Mouse (Mus musculus): ENCODE measurements around the gene Cdk5rap3. TPM values are rescaled to one million over a fixed set of nuclear protein-coding genes. Genes with fewer than 3 reads are reported as not detected.
A peak's percentile ranks its signal among the peaks of the same experiment; 100 is the strongest.

The Cdk5rap3 gene
- polyA plus RNA-seq, 1 experiment from 2014 or later = 68.7 TPM

DNA sequence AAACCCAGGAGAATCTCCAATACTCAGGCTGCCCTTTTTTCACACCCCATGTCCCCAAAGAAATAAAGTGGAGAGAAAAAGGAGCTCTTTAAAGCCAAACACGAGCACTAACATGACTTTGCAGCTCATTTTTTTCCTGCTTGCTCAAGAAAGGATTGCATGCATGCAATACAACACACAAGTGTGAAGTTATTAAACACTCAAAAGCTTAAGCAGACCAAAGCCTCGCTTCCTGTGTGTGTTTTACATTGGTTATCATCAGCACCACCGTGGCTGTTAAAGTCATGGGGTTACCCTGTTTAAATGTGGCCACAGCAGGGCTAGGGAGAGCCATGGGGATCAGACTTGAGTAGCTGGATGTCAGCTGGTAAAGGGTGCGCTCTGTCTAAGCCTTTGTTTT is 39.2 kb downstream of the Cdk5rap3 start:
- H3K9ac ChIP-seq (replicated peaks; ENCODE audit: low read depth, low read length) = no peak overlapping the region
- no peaks in the 10 kb centered on the region for H3K9me3 ChIP-seq (ENCODE audit: control insufficient read depth, low read depth, low read length)
- H3K27ac ChIP-seq (ENCODE audit: low read length) = peak overlapping the region; percentile 72; the same call in 1 of the 2 replicates
- H3K27me3 ChIP-seq (ENCODE audit: control insufficient read depth, insufficient read depth, low read length) = no peaks in the 10 kb centered on the region
- H3K36me3 ChIP-seq (ENCODE audit: control insufficient read depth, insufficient read depth, low read length) = no peaks in the 10 kb centered on the region
- H3K4me1 ChIP-seq (ENCODE audit: control insufficient read depth, insufficient read depth, low read length) = peaks cover 32% of the 10 kb centered on the region
- WGBS = 42% methylated on average over 4 of the region's 4 CpGs
- H3K4me2 ChIP-seq (replicated peaks; ENCODE audit: low read depth, low read length) = peak overlapping the region; percentile 61; the same call in 1 of the 2 replicates
- no peak for ATAC-seq (ENCODE audit: insufficient number of reproducible peaks, insufficient read depth, low FRiP score, low read depth)
- no peak overlapping the region for H3K4me3 ChIP-seq (ENCODE audit: low read depth, low read length)

DNA sequence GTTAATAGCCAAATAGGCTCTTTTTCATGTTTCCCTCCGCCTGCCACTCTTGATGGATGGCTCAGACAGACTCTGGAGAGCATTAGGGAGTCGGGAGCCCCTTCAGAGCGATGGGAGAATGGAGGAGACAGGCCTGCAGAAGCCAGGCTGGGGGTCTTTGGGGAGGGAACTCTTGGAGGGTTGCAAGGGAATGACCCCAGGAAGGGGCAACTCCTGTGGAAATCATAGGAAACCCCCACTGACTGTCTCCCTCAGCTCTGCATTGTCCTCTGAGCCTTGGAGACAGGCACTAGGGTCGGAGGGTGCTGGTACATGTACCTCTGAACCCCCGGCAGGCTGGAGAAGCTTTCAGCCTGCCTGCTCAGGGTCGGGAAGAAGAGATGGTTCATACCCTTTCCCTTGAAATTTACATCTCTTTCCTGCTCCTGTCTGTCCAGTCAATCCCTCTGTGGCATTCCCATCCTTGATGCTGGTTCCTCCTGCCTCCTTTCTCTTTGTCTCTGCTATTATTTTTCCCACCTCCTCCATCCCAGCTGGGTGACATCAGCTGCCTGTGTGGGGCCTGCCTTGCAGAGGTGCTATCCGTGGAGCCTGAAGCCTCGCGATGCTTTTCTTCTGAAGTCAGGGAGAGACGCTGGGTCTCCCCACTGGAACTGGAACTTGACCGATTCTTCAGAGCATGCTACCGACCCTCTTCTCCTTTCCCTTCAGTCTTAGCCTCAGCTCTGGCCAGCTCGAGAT is 39.8 kb downstream of the Cdk5rap3 start:
- WGBS = 8% methylated on average over 13 of the region's 13 CpGs

GRCm38 (mm10) chr11:96875745-96876144 is 40.6 kb downstream of the Cdk5rap3 start:
- Histone ChIP-seq H3K27me3 (ENCODE audit: control insufficient read depth, insufficient read depth, low read length) (no peaks in the 10 kb centered on the region), H3K9ac (replicated peaks; ENCODE audit: low read depth, low read length) (no peak overlapping the region), H3K4me2 (replicated peaks; ENCODE audit: low read depth, low read length) (peak overlapping the region; percentile 61), H3K27ac (ENCODE audit: low read length) (peak overlapping the region; percentile 72; the same call in 1 of the 2 replicates), H3K4me3 (ENCODE audit: low read depth, low read length) (peak overlapping the region; percentile 23; the same call in 1 of the 2 replicates), H3K4me1 (ENCODE audit: control insufficient read depth, insufficient read depth, low read length) (peaks cover 32% of the 10 kb centered on the region), H3K36me3 (ENCODE audit: control insufficient read depth, insufficient read depth, low read length) (no peaks in the 10 kb centered on the region), H3K9me3 (ENCODE audit: control insufficient read depth, low read depth, low read length) (no peaks in the 10 kb centered on the region)
- under 1% methylated on average over 35 of the region's 35 CpGs for WGBS
- ATAC-seq (ENCODE audit: insufficient number of reproducible peaks, insufficient read depth, low FRiP score, low read depth) = peak; percentile 84; the same call in 1 of the 2 replicates

More for the DNA sequence above, 39.8 kb downstream of the Cdk5rap3 start:
- no peaks in the 10 kb centered on the region for H3K9me3 ChIP-seq (ENCODE audit: control insufficient read depth, low read depth, low read length)
- ATAC-seq (ENCODE audit: insufficient number of reproducible peaks, insufficient read depth, low FRiP score, low read depth) = peak; percentile 39; the same call in 1 of the 2 replicates
- peak overlapping the region; percentile 23; the same call in 1 of the 2 replicates for H3K4me3 ChIP-seq (ENCODE audit: low read depth, low read length)
- peaks cover 32% of the 10 kb centered on the region for H3K4me1 ChIP-seq (ENCODE audit: control insufficient read depth, insufficient read depth, low read length)
- peak overlapping the region; percentile 61 for H3K4me2 ChIP-seq (replicated peaks; ENCODE audit: low read depth, low read length)
- peak overlapping the region; percentile 72 for H3K27ac ChIP-seq (ENCODE audit: low read length)
- no peaks in the 10 kb centered on the region for H3K27me3 ChIP-seq (ENCODE audit: control insufficient read depth, insufficient read depth, low read length)
- H3K9ac ChIP-seq (replicated peaks; ENCODE audit: low read depth, low read length) = no peak overlapping the region
- H3K36me3 ChIP-seq (ENCODE audit: control insufficient read depth, insufficient read depth, low read length) = no peaks in the 10 kb centered on the region

GRCm38 (mm10) chr11:96875270-96875669 is 41.0 kb downstream of the Cdk5rap3 start:
- ATAC-seq (ENCODE audit: insufficient number of reproducible peaks, insufficient read depth, low FRiP score, low read depth) = peak; percentile 10; the same call in 1 of the 2 replicates
- 27% methylated on average over 4 of the region's 4 CpGs for WGBS
- no peaks in the 10 kb centered on the region for H3K9me3 ChIP-seq (ENCODE audit: control insufficient read depth, low read depth, low read length)
- H3K27ac ChIP-seq (ENCODE audit: low read length) = peak overlapping the region; percentile 45; the same call in 1 of the 2 replicates
- H3K4me1 ChIP-seq (ENCODE audit: control insufficient read depth, insufficient read depth, low read length) = peaks cover 32% of the 10 kb centered on the region
- peak overlapping the region; percentile 61 for H3K4me2 ChIP-seq (replicated peaks; ENCODE audit: low read depth, low read length)
- no peaks in the 10 kb centered on the region for H3K27me3 ChIP-seq (ENCODE audit: control insufficient read depth, insufficient read depth, low read length)
- no peaks in the 10 kb centered on the region for H3K36me3 ChIP-seq (ENCODE audit: control insufficient read depth, insufficient read depth, low read length)
- H3K4me3 ChIP-seq (ENCODE audit: low read depth, low read length) = peak overlapping the region; percentile 23; the same call in 1 of the 2 replicates
- no peak overlapping the region for H3K9ac ChIP-seq (replicated peaks; ENCODE audit: low read depth, low read length)

- H3K9ac ChIP-seq (replicated peaks; ENCODE audit: low read depth, low read length) = no peak overlapping the region
- H3K4me2 ChIP-seq (replicated peaks; ENCODE audit: low read depth, low read length) = no peak overlapping the region
- no peaks in the 10 kb centered on the region for H3K36me3 ChIP-seq (ENCODE audit: control insufficient read depth, insufficient read depth, low read length)
- H3K27ac ChIP-seq (ENCODE audit: low read length) = peak overlapping the region; percentile 27; the same call in 1 of the 2 replicates
- H3K4me3 ChIP-seq (ENCODE audit: low read depth, low read length) = no peak overlapping the region
- H3K9me3 ChIP-seq (ENCODE audit: control insufficient read depth, low read depth, low read length) = no peaks in the 10 kb centered on the region
- ATAC-seq (ENCODE audit: insufficient number of reproducible peaks, insufficient read depth, low FRiP score, low read depth) = no peak
- WGBS = 36% methylated on average over 11 of the region's 11 CpGs
- H3K27me3 ChIP-seq (ENCODE audit: control insufficient read depth, insufficient read depth, low read length) = no peaks in the 10 kb centered on the region
- H3K4me1 ChIP-seq (ENCODE audit: control insufficient read depth, insufficient read depth, low read length) = peaks cover 32% of the 10 kb centered on the region
Measured at GRCm38 (mm10) chr11:96873601-96874140, 42.6 kb downstream of the Cdk5rap3 start.

DNA sequence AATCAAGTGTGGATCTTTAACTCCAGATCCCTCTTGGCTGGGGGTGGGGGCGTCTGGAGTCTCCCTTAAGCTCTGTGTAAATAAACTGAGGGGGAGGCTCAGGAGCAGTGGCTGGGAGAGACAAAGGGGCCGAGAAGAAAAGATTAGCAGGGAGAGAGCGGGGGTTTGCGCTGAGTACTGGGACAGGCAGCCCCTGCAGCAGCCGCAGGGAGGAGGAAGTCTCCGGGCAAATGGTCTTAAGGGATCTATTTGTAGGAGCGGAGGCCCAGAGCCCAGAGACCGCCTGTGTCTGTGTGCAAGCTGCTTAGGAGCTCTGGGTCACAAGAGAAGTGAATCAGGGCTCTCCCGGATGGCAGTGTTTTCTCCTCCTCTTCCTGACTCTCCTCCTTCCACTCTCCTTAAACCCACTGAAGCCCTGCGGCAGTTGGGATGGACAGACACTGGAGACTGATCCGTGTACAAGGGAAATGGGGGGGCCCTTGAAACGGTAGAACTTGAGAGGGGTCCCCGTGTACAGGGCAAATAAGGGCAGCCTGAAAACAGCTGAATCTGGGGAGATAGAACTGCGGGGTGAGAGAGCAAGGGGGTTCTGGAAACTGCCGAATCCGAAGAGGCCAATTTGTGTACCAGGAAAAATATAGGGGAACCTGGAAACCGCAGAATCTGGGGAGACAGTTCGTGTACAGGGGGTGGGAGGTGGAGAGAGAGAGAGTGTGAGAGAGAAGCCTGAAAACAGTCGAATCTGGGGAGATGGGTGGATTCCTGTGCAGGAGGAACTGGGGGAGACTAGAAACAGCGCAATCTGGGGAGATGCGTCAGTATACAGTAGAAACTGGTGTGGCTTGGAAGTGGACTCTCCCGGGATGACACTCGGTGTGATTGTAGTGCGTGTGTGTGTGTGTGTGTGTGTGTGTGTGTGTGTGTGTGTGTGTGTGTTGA is 43.6 kb downstream of the Cdk5rap3 start:
- Histone ChIP-seq H3K36me3 (ENCODE audit: control insufficient read depth, insufficient read depth, low read length) (no peaks in the 10 kb centered on the region), H3K4me3 (ENCODE audit: low read depth, low read length) (no peak overlapping the region), H3K27me3 (ENCODE audit: control insufficient read depth, insufficient read depth, low read length) (no peaks in the 10 kb centered on the region), H3K4me1 (ENCODE audit: control insufficient read depth, insufficient read depth, low read length) (peaks cover 32% of the 10 kb centered on the region), H3K9ac (replicated peaks; ENCODE audit: low read depth, low read length) (no peak overlapping the region; the same call in 1 of the 2 replicates), H3K27ac (ENCODE audit: low read length) (peak overlapping the region; percentile 24), H3K4me2 (replicated peaks; ENCODE audit: low read depth, low read length) (peak overlapping the region; percentile 1; the same call in 1 of the 2 replicates), H3K9me3 (ENCODE audit: control insufficient read depth, low read depth, low read length) (no peaks in the 10 kb centered on the region)
- WGBS = 8% methylated on average over 24 of the region's 24 CpGs
- no peak for ATAC-seq (ENCODE audit: insufficient number of reproducible peaks, insufficient read depth, low FRiP score, low read depth)

DNA sequence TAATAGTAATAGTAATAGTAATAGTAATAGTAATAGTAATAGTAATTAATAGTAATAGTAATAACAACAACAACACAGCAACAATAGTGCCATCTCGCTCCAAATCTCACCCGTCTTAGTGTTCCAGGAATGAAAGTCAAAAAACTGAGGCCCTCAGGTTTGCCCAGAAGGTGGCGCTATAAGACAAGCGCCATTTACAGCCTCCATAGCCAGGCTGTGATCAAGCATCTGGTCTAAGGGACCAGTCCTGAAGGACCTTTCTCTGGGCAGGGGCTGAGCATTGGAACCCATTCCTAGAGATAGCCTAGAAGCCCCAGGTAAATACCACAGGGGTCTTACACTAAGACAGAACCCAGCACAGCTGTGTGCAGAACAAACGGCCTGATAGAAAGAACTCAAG is 49.1 kb downstream of the Cdk5rap3 start:
- peaks cover 4% of the 10 kb centered on the region; the same call in 1 of the 2 replicates for H3K4me1 ChIP-seq (ENCODE audit: control insufficient read depth, insufficient read depth, low read length)
- 10% methylated on average over 5 of the region's 5 CpGs for WGBS
- H3K36me3 ChIP-seq (ENCODE audit: control insufficient read depth, insufficient read depth, low read length) = no peaks in the 10 kb centered on the region
- H3K27ac ChIP-seq (ENCODE audit: low read length) = no peak overlapping the region
- no peak for ATAC-seq (ENCODE audit: insufficient number of reproducible peaks, insufficient read depth, low FRiP score, low read depth)
- H3K4me2 ChIP-seq (replicated peaks; ENCODE audit: low read depth, low read length) = no peak overlapping the region
- H3K4me3 ChIP-seq (ENCODE audit: low read depth, low read length) = no peak overlapping the region
- H3K9ac ChIP-seq (replicated peaks; ENCODE audit: low read depth, low read length) = no peak overlapping the region
- no peaks in the 10 kb centered on the region for H3K9me3 ChIP-seq (ENCODE audit: control insufficient read depth, low read depth, low read length)
- H3K27me3 ChIP-seq (ENCODE audit: control insufficient read depth, insufficient read depth, low read length) = no peaks in the 10 kb centered on the region

Measured in stomach, embryonic 14.5 days (tissue).